Mouse (Mus musculus) gonadal fat pad, adult 2 months (tissue): Measurements from ENCODE around the gene Cdon. TPM values are rescaled to one million over a fixed set of nuclear protein-coding genes. Genes with fewer than 3 reads are reported as not detected.

Experiments used
- DNase-seq: peaks from one replicate; pipeline ENCODE4 v3.0.0-alpha.2; 2012; ENCODE audit warnings: low read depth
- polyA plus RNA-seq: library from polyadenylated mRNA; depleted of rRNA; stranded (reverse); fragments of >200 nt; gene quantifications from 2 replicates; pipeline ENCODE4 v1.2.3, GENCODE M21; 2012

The Cdon gene
- polyA plus RNA-seq, 1 experiment: 18.4 TPM

DNA sequence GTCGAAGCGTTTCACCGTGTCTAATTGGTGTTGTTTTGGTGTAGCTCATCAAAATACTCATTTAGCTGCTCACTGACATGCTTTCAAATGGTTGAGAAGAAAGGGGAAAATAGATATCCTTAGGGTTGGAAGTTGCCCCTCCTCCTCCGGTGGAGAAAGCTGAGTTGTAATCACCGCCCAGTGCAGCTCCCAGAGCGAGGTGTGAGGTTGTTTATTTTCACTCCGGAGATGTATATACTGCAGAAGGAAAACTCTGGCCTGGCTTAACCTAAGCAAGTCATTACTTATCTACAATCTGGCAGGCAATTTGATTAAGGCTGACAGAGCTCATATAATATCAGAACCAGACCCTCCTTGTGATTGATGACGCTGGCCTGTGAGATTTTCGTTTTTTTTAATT lies 14.6 kb downstream of the Cdon start:
- DNase-seq: no peak

DNA sequence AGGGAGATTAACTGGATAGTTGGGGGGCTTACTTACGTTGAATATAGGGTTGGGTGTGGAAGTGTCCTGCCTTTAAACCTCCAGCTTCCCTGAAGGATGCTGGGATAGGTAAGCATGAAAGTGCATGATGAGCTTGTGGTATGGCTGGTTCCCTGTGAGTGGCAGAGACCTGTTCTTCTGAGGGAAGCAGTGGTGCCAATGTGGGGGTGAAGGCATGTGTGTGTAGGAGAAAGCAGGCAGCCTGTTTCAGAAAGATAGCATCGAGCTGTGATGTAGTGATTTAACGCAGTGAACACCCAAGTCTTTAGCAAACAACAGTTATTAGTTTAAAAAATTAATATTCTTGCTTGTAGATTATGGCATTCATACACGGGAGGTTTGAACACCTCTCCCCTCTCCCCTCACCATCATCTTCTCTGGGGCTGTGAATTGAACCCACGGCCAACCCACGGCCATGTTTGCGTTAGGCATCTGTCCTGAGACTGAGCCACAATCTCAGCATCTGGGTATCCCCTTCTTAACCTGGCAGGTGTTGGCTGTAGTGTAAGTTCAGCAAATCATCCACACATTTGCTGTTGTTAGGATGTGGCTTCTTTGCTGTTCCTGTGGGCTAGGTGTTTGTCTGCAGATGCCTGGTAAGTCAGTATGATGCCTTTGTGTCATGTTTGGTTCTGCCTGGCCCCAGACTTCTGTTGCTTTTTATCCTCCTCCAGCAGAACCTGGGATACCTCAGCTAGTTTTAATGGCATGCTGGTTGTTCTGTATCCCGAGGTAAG lies 17.5 kb downstream of the Cdon start:
- no peak for DNase-seq

DNA sequence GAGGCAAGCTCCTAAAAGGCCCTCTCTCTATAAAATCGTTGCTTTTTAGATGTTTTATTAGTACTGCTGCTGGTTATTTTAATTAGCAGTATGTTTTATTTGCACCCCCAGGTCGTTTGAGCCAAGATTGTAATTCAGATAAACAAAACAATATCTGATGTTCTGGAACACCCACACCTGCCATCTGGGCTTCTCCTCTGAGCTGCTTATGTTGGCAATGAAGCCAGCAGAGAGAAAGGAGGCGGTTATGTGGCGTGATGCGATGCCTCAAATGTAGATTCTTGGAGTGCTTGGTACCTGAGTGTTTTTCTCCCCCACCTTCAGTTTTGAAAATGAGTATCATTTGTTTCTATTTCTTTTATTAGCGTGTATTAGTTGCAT lies 18.1 kb downstream of the Cdon start:
- DNase-seq: peak; percentile 65

DNA sequence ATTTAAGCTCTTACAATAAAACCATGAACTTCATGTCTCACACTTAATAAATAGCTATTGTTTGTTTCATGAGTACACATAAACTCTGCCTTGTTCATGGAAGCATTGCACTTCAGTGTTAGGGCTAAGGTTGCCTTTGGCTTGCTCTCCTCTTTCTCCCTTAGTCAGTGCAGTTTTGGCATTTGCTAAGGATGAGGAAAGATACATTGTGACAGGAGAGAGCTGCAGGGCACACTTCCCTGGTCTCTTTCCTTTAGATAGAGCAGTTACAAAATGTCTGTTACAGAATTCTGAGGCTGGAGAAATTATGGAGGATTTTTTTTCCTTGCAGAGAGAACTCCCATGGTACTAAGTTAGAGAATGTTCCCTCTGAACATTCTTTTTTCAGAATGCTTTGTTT lies 18.8 kb downstream of the Cdon start:
- DNase-seq: peak; percentile 96

DNA sequence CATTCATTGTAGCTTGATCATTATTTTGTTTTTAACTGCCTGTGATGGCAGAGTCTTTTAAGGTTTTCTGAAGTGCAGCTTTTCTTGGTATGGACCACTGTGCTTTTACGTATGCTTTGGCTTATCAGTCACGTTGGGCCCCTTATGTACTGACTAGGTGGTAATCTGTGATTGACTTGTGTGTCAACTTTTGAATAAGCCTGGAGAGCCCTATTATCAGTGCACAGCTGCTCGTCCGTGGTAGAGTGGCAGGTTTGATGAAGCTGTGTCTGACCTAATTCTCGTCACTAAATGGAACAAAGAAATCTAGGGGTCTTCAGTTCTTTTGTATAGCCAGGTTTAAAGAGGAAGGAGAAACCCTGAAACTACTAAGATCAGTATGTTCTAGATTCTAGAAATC lies 21.5 kb downstream of the Cdon start:
- no peak for DNase-seq

DNA sequence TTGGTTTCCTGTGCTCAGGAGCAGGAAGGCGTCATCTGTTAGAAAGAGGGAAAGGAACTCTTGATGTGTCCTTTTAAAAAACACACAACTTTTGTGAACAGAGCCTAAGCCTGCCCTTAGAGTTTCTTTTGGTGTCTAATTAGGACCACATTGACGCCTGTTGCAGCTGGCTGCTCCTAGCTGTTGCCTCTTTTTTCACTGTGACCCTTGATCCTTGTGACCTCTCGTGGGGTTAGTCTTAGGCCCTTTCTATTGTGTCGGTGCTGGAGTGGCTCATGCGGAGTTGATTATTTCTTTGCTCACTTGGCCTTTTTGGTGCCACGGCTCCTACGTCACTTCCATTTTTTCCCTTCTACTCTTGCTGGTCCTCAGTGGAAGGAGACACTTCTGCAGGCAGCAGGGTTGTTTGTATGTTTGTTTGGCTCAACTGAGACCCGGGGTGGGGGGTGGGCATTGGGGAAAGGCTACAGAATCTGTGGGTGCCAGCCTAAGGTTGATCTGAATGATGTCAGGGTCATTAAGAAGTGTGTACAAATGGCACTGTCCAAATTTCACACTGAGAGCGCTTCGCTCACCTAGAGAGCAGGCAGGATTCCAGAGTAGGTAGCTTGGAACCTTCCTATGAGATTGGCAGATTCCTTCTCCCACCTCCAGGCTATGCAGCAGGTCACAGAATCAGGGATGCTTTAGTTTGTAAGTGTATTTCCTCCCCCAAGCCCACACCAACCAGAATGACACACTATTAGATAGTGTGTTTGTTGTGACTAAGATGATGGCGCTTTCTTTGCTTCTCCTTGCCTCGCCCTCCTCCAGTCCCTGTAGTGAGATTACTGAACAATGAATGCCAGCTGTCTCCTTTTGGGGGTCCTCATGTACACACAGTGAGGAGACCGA lies 22.9 kb downstream of the Cdon start:
- DNase-seq: no peak

DNA sequence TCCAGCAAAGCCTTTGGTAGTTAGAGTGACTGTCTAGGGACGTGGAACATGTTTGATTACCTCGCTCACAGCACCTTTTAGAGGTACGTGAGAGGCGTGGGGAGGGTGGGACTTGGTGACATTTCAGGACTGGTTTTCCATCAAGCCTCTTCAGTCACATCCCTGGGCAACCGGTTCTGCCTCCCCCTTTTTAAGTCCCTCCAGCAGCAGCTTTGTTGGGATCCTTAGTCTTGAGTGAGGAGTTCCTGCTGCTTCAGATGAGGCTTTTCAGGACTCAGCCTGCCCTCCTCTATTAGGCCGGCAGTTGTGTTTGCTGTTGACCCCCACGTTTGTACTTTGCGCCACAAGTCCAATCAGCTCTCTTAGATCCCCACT lies 23.6 kb downstream of the Cdon start:
- DNase-seq: no peak

DNA sequence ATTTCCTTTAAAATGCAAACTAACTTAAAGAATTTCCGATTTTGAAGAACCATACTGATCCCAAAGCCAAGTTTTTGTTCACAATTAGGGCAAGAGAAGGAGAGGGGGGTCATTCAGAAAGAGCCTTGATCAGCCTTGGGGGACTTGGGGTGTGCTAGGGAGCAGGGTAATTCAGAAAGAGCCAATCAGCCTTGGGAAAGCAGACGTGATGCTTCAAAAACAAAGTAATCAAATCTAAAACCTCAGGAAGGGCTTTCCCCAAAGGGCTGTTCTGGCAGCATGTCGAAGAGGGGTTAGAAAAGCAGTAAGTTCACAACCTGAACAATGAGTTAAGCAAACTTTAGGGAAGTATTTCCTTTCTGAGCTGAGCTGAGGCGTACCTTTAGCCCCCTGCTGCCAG lies 26.0 kb downstream of the Cdon start:
- no peak for DNase-seq

DNA sequence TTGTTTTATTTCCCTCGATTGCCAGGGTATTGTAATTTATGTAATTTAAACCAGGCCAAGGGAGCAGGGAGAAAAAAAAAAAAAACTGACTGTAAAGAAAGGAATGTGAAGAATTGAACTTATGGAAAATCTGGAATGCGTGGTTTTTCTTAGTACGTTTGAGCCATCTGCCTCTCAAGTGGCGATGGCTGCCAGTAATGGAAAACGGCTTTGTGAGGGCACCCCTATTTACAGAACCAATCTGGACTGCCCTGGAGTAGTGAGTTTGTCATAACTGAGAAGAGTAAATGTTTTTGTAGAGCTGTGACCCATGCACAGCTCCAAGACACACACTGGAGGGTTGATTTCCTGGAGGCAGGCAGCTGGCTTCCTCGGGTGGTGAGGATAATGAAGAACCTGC lies 32.4 kb downstream of the Cdon start:
- DNase-seq: no peak

DNA sequence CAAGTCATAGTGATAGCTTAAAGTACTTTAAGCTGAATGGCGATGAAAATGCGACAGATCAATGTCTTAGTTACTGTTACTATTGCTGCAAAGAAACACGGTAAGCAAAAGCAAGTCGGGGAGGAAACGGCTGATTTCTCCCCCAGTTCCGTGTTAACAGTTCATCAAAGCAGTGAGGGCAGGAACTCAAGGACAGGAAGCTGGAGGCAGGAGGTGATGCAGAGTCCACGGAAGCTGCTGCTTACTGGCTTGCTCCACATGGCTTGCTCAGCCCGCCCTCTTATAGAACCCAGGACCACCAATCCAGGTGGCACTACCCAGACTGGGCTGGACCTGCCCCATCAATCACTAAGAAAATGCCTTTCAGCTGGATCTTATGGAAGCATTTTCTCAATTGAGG lies 38.7 kb downstream of the Cdon start:
- no peak for DNase-seq

DNA sequence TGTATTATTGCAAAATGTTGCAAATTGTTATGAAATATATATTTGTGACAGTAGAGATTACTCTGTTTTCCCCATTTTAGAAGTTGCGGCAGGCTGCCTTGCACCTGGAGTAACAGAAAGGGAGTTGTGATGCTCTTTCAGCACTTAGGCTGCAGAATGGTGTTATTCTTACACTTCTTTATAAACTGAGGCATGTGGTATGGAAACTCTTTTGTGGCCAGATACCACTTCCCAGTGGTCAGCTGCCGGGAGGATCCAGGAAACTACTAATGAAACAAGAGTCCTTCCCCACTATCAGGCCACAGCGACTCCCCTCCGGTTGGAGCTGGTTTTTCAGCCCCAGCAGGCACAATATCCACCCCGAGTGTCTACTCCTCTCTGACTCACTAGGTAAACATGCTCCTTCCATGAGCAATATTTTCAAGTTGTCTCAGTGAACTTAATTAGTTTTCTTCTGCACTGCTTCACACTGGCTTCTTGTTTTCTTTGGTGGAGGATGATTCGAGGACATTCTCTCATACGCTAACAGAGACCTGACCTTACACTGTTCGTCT lies 46.4 kb downstream of the Cdon start:
- DNase-seq: no peak

DNA sequence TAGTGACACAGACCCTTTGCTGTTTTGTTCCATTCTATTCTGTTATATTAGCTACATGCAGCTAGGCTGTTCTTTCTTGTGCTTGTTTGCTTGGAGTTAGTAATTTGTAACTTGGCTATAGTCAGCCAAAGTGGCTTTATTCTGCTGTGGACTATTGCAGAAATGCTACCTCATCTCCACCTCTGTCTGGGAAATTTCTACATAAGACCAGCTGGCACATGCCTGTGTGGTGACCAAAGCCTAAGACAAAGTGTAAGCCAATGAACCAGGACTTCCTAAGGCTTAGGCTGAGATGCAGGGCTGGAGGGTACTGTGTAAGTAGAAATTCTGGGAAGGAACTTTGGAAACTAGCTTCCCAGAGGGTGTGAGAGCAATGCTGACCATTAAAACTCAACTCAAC lies 48.0 kb downstream of the Cdon start:
- DNase-seq: no peak

DNA sequence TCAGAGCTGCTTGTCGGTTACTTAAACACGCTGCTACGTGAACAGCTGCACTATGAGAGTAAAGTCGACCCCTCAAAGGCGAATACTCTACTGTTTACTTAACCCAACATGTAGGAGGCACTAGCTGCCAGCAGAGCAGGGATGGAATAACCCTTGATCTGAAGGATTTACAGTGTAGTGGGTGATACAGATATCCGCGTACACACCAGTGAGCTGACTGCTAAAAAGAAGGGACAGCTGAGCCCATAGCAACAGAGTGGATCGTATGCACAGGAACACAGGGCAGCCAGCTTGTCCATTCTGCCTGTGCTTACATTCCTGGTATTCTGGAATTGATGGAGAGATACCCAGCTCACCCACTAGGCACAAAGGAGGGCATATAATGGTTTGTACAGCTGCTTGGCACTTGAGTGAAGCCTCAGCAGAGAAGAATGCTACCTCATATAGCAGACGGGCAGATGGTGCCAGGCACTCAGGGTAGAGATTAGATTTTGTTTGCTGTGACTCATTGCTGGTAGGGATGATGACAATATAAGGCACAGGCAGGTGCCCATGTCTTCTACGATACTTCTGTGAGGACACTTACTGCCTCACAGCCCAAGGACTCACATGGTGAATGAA lies 53.3 kb downstream of the Cdon start:
- DNase-seq: no peak

DNA sequence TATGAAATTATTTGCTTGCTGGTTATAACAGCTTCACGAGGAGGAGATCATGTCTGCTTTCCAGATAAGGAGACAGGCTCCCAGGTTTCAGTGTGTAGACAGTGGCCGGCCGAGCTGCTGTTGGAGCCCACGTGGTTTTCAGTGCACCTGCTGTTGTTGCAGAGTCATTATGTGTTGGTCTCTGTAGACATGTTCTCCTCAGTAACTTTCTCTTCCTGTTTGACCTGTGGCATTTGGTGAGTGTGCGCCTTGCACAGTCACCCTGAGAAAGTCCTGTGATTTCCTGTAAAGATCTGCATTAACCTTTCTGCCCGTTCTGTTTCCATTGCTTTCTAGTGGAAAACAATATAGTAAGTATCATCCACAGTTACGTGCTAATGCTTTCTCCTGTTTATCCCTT lies 54.5 kb downstream of the Cdon start:
- no peak for DNase-seq

DNA sequence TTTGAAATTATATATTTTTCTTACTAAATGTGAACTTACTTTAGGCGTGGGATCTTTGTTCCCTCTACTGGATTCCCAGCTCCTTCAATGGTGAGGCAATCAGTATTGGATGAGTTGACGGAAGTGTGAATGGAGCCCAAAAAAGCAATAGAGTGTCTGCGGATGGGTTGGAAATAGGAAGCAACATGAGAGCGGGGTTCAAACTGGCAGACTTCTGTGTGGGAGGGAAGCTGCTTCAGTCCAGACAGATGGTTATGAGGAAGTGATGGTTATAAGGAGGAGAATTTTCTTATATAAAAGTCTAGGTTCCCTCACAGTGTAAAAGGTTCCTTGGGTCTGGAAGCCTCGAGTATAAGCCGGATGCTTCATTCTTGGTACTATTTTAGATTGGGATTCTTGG lies 58.5 kb downstream of the Cdon start:
- DNase-seq: no peak

DNA sequence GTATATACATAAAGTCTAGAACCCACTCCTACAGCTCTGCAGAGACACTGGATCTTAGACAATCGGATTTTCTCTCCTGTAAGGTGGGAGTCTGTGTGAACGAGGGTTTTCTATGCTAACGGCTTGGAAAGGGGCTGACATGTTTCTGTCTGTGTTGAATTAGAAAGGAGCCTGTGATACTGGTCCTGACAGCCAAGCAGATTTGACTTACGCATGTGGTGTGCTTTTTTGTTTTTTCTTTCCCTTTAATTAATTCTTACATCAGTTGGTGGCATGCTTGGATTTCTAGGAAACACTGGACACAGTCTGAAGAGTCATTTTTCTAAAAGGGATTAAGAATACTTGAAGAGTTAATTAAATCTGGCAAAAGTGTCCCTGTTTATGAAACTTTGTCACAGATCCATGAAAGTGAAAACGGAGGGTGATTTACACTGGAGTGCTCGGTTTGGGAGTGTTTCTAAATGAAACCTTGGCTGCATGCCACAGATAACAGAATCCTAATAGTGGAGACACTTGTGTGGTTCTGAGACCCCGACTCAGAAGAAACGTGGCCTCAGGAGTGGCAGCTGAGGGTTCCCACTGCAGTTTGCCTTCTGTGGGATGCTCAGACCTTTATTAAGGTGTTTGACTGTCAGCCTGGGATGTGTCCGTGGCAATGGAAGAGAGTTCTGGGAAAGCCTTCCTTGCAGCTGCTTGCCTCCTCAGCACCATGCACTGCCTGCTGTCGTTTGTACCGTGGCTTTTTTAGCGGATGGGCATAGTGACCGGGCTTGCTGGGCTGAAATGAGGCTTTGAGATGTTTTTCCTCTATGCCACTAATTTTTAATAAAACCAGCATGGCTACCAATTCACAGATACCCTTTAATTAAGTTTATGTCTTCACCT lies 61.3 kb downstream of the Cdon start:
- DNase-seq: no peak

DNA sequence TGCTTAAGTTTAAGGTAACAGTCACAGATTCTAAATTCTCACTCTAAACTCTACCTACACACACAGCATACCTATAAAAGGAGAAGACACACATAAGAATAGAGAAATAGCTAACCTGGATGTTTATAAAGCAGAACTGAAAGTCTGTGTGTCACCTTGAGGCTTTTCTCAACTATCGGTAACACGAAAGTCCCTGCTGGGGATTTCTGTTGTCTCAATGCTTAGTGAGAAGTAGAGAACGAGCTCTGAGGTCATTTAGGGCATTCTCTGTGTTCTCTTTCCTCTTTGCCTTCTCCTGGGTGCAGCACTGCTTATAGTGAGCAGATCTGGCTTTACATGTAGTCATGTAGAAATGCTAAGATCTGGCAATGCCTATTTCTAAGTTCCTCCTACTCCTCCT lies 63.0 kb downstream of the Cdon start:
- no peak for DNase-seq

DNA sequence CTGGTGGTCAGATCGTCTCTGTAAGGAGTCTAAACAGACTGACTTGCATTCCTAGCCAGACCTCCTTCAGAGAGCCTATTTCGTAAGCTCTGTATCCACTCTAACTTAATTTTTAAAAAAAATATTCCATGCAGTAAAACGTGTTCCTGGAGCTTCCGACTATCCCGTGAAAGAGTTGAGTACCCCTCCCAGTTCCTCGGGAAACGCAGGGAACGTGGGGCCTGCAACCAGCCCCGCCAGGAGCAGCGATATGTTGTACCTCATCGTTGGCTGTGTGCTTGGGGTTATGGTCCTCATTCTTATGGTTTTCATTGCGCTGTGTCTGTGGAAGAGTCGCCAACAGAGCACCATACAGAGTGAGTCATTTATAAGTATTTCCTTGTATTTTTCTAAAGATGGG lies 65.7 kb downstream of the Cdon start:
- DNase-seq: no peak

DNA sequence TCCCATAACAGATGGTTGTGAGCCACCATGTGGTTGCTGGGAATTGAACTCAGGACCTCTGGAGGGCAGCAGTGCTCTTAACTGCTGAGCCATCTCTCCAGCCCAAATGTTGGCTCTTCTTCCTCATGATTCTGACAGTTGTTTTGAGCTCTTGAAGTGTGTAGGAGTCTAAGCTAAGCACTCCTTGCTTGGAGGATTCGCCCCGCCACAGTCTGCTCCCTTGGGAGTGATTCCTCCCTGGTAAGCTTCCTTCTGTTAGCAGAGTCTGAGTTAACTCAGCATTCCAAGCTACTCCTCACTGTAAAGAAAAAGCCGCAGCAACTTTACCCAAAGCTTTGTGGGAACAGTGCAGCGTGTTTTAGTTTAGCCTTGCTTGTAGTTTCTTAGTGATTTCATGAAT lies 67.6 kb downstream of the Cdon start:
- no peak for DNase-seq

DNA sequence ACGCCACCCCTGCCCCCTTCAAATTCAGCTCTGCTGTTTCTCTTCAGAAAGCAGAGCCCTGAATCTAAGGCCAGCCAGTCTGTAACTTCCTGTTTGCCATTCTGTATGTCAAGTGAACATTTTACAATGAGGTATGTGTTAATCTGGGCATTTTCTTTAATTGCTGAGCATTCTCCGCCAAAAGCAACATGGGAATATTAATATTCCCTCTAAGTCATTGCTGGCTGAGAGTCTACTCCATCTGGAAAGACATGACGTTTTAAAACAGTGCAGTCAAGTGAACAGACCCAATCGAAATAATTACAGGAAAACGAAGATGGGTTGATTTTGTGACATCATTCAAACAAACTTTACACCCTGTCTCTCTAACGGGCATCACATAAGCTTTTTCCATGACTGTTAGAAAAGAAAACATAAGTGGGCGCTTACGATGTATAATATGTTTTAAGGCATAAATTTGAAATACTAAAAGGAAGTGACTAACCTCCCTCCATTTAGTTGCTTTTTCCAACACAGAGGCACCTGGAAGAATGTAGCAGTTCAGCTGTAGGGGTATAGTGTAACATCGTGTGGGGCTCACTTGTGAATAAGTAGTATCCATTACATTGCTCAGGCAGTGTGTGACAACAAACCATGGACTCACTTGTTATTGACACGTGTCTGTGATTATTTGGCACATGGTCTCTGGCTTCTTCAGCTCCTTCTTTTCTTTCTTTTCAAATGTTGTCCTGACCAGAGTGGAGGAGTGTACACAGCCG lies 70.4 kb downstream of the Cdon start:
- DNase-seq: no peak
